Mouse (Mus musculus): Measurements from ENCODE around the gene Washc2. TPM values are rescaled to one million over a fixed set of nuclear protein-coding genes. Genes with fewer than 3 reads are reported as not detected.
A peak's percentile ranks its signal among the peaks of the same experiment; 100 is the strongest.
"Not testable (repeated sequence)": the region's sequence is repeated elsewhere in the genome, so short reads cannot be mapped to it uniquely, and the experiment has no call there.

Gene Washc2
- total RNA-seq (2021), result 41.2 and 43.4 TPM in 2 replicates
- long read RNA-seq, experiment 1, full-length matches to known transcripts, result 15 of 38 reads
- long read RNA-seq, experiment 1, partial matches to known transcripts, result 13 of 38 reads
- long read RNA-seq, experiment 1, other reads (novel, unspliced or antisense), result 10 of 38 reads
- long read RNA-seq, experiment 2, full-length matches to known transcripts, result 15 of 31 reads
- long read RNA-seq, experiment 2, partial matches to known transcripts, result 9 of 31 reads
- long read RNA-seq, experiment 2, other reads (novel, unspliced or antisense), result 7 of 31 reads

GRCm38 (mm10) chr6:116207729-116208534 is at the start of gene Washc2:
Washc2 (plus strand) TSS chr6:116208038.
- DNase-seq, result peak; percentile 97

GRCm38 (mm10) chr6:116166383-116166782 is 41.5 kb upstream of the Washc2 start:
- no peak for DNase-seq

- DNase-seq, result not testable (repeated sequence)
Measured at GRCm38 (mm10) chr6:116173511-116174099, 34.2 kb upstream of the Washc2 start.

GRCm38 (mm10) chr6:116178376-116178775 is 29.5 kb upstream of the Washc2 start:
- no peak for DNase-seq

GRCm38 (mm10) chr6:116180731-116181130 is 27.1 kb upstream of the Washc2 start:
- peak; percentile 13 for DNase-seq

GRCm38 (mm10) chr6:116183509-116183908 is 24.3 kb upstream of the Washc2 start:
- no peak for DNase-seq

GRCm38 (mm10) chr6:116186485-116186884 is 21.4 kb upstream of the Washc2 start:
- no peak for DNase-seq

- DNase-seq, result no peak
Measured at GRCm38 (mm10) chr6:116189417-116189816, 18.4 kb upstream of the Washc2 start.

- peak; percentile 72 for DNase-seq
Measured at GRCm38 (mm10) chr6:116192809-116193311, 15.0 kb upstream of the Washc2 start.

- peak; percentile 99 for DNase-seq
Measured at GRCm38 (mm10) chr6:116193394-116194393, 14.1 kb upstream of the Washc2 start, which contains the start of gene Tmcc1. Tmcc1 (minus strand) TSS chr6:116193486.

GRCm38 (mm10) chr6:116195811-116196210 is 12.0 kb upstream of the Washc2 start:
- no peak for DNase-seq

GRCm38 (mm10) chr6:116198173-116198572 is 9.7 kb upstream of the Washc2 start:
- DNase-seq, result peak; percentile 39

- DNase-seq, result no peak
Measured at GRCm38 (mm10) chr6:116199682-116200081, 8.2 kb upstream of the Washc2 start.

GRCm38 (mm10) chr6:116227767-116228166 is 19.9 kb downstream of the Washc2 start:
- DNase-seq, result no peak

GRCm38 (mm10) chr6:116228785-116229525 is 21.1 kb downstream of the Washc2 start:
- DNase-seq, result peak; percentile 80

- DNase-seq, result not testable (repeated sequence)
Measured at GRCm38 (mm10) chr6:116234821-116235220, 27.0 kb downstream of the Washc2 start.

GRCm38 (mm10) chr6:116235336-116235735 is 27.5 kb downstream of the Washc2 start:
- DNase-seq, result peak; percentile 56

- DNase-seq, result no peak
Measured at GRCm38 (mm10) chr6:116238083-116238482, 30.2 kb downstream of the Washc2 start.

- no peak for DNase-seq
Measured at GRCm38 (mm10) chr6:116240371-116240770, 32.5 kb downstream of the Washc2 start.

GRCm38 (mm10) chr6:116259649-116260048 is 51.8 kb downstream of the Washc2 start:
- DNase-seq, result no peak

- no peak for DNase-seq
Measured at GRCm38 (mm10) chr6:116260481-116260880, 52.6 kb downstream of the Washc2 start.
